Mouse (Mus musculus) thymus, adult 2 months (tissue): ENCODE data around the gene Alyref.

Experiments
- CTCF ChIP-seq: fragments of 200-500 bp; IDR thresholded peaks from 2 replicates; pipeline ENCODE4 v1.5.1; 2012; ENCODE audit warnings: mild to moderate bottlenecking, control low read depth, low read length, moderate library complexity, borderline replicate concordance; ENCODE audit not compliant: control insufficient read depth, poor library complexity, insufficient read depth; ENCODE audit errors: extremely low read depth
- POLR2A ChIP-seq: fragments of 200-500 bp; IDR thresholded peaks from 2 replicates; pipeline ENCODE4 v1.6.1; 2012; ENCODE audit warnings: mild to moderate bottlenecking, low read length, control low read depth, moderate library complexity; ENCODE audit not compliant: control insufficient read depth, poor library complexity, insufficient read depth; ENCODE audit errors: extremely low read depth

GRCm38 (mm10) chr11:120547469-120547868 lies 50.7 kb downstream of the Alyref start:
- no peak for TF ChIP-seq CTCF
- TF ChIP-seq POLR2A: no peak
